Mouse (Mus musculus) midbrain, embryonic 10.5 days (tissue): ENCODE measurements at regions not wholly inside any gene's neighbourhood (a gene's known extent, or its start where the extent isn't known, plus 50 kb on each side); places are given as distances from the start of the nearest gene placed in this dataset.

Experiments
- DNase-seq: peaks from one replicate; pipeline ENCODE4 v3.0.0-alpha.2; 2017; ENCODE audit warnings: low spot score
- H3K27ac ChIP-seq: fragments of 300-500 bp; sonication (generic); replicated peaks from 2 replicates; pipeline ENCODE4 v1.5.1; 2016; ENCODE audit warnings: mild to moderate bottlenecking
- H3K27me3 ChIP-seq: fragments of 300-500 bp; sonication (generic); 2 replicates; pipeline ENCODE4 v1.6.1; 2016; ENCODE audit warnings: low read depth, mild to moderate bottlenecking; ENCODE audit not compliant: poor library complexity, severe bottlenecking
- H3K36me3 ChIP-seq: fragments of 300-500 bp; sonication (generic); 2 replicates; pipeline ENCODE4 v1.6.1; 2016; ENCODE audit warnings: mild to moderate bottlenecking, moderate library complexity
- H3K4me1 ChIP-seq: fragments of 300-500 bp; sonication (generic); 2 replicates; pipeline ENCODE4 v1.6.1; 2016
- H3K4me3 ChIP-seq: fragments of 300-500 bp; sonication (generic); 2 replicates; pipeline ENCODE4 v1.5.1; 2016; ENCODE audit warnings: mild to moderate bottlenecking, moderate library complexity
- H3K9me3 ChIP-seq: fragments of 300-500 bp; sonication (generic); replicated peaks from 2 replicates; pipeline ENCODE4 v1.6.1; 2016; ENCODE audit warnings: mild to moderate bottlenecking
- WGBS: fragments of 180-500 bp; shearing (Covaris S2); methylation state at CpG from one replicate; pipeline ENCODE4 v1.1.7; 2016; 5-methylcytosine and 5-hydroxymethylcytosine counted together

GRCm38 (mm10) chr5:119580395-119580794 lies 90.1 kb upstream of the Tbx3 start:
- Histone ChIP-seq H3K4me1 (no peaks in the 10 kb centered on the region), H3K27ac (no peak overlapping the region), H3K4me3 (no peak overlapping the region), H3K27me3 (no peaks in the 10 kb centered on the region), H3K36me3 (no peaks in the 10 kb centered on the region), H3K9me3 (no peaks in the 10 kb centered on the region)
- no peak for DNase-seq
- 83% methylated on average over 6 of the region's 6 CpGs for WGBS

DNA sequence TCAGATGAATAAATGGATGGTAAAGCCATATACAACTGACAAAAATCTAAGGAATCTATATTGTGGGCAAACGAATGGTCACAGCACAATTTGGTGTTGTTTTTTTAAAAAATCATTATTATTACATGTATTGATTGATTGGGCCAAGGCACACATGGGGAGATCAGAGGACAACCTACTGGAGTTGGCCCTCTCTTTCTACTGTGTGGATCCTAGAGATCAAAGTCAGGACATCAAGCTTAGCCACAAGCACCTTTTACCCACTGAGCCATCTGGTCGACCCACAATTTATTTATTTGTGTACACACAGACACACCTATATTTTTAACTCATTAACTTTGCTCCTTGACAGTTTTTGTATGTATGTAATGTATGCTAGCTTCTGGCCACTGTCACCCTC lies 89.7 kb upstream of the Tbx3 start:
- no peaks in the 10 kb centered on the region for H3K9me3 ChIP-seq
- no peaks in the 10 kb centered on the region for H3K27me3 ChIP-seq
- H3K4me3 ChIP-seq: no peak overlapping the region
- DNase-seq: no peak
- no peak overlapping the region for H3K27ac ChIP-seq
- H3K4me1 ChIP-seq: no peaks in the 10 kb centered on the region
- no peaks in the 10 kb centered on the region for H3K36me3 ChIP-seq
- 91% methylated on average over 2 of the region's 2 CpGs for WGBS

GRCm38 (mm10) chr5:119584389-119584788 lies 86.1 kb upstream of the Tbx3 start:
- no peak overlapping the region for H3K4me3 ChIP-seq
- no peaks in the 10 kb centered on the region for H3K9me3 ChIP-seq
- H3K36me3 ChIP-seq: no peaks in the 10 kb centered on the region
- peaks cover 7% of the 10 kb centered on the region for H3K4me1 ChIP-seq
- H3K27me3 ChIP-seq: 0 out of 2 replicates have a peak, but pooled peaks cover 4% of the 10 kb centered on the region
- WGBS: 79% methylated on average over 2 of the region's 2 CpGs
- DNase-seq: no peak
- no peak overlapping the region for H3K27ac ChIP-seq

DNA sequence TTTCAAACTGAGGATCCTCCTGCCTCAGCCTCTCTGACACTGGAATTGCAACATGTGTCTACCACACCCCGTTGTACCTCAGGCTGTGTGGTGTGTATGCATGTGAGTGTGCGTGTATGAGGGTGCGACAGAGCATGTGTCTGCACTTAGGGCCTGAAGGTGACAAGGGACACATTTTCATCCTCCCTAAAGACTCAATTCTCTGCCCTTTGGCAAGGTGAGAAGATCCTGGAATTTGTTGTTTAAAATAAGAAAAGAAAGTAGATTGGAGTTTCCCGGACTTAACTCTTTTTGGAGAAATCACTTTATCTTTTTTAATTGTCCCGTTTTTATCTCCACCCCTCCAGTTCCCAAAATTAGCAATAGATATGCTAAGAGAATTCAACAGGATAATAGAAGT lies 85.6 kb upstream of the Tbx3 start:
- H3K4me3 ChIP-seq: no peak overlapping the region
- DNase-seq: no peak
- H3K27me3 ChIP-seq: 0 out of 2 replicates have a peak, but pooled peaks cover 4% of the 10 kb centered on the region
- no peak overlapping the region for H3K27ac ChIP-seq
- H3K36me3 ChIP-seq: no peaks in the 10 kb centered on the region
- WGBS: 91% methylated on average over 5 of the region's 5 CpGs
- no peaks in the 10 kb centered on the region for H3K9me3 ChIP-seq
- peaks cover 7% of the 10 kb centered on the region for H3K4me1 ChIP-seq

DNA sequence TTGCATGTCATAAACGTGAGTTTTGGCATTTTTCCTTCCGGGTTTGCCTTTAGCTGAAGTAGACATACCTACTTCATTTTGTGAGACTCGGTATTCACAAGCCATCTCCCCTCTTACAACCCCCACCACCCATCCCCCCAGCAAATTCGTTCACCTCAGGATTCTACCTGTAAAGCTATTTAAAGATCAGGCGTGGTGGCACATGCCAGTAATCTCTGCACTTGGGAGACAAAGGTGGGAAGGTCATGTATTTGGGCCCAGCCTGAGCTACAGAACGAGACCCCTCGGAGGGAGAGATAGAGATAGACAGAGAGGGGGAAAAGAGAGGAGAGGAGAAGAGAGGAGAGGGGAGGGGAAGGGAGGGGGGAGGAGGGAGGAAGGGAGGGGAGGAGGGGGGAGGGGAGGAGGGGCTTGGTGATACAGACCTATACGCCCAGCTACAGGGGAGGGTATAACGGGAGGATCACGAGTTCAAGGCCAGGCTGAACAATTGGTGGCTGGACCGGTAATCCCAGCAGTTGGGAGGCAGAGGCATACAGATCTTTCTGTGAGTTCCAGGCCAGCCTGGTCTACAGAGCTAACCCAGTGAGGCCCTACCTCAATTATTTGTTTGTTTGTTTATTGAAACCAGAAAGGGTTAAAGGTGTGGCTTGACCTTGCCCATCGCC lies 83.9 kb upstream of the Tbx3 start:
- Histone ChIP-seq H3K4me1 (peaks cover 7% of the 10 kb centered on the region), H3K9me3 (no peaks in the 10 kb centered on the region), H3K36me3 (no peaks in the 10 kb centered on the region), H3K4me3 (no peak overlapping the region), H3K27me3 (0 out of 2 replicates have a peak, but pooled peaks cover 4% of the 10 kb centered on the region), H3K27ac (no peak overlapping the region)
- no peak for DNase-seq
- 88% methylated on average over 12 of the region's 12 CpGs for WGBS

DNA sequence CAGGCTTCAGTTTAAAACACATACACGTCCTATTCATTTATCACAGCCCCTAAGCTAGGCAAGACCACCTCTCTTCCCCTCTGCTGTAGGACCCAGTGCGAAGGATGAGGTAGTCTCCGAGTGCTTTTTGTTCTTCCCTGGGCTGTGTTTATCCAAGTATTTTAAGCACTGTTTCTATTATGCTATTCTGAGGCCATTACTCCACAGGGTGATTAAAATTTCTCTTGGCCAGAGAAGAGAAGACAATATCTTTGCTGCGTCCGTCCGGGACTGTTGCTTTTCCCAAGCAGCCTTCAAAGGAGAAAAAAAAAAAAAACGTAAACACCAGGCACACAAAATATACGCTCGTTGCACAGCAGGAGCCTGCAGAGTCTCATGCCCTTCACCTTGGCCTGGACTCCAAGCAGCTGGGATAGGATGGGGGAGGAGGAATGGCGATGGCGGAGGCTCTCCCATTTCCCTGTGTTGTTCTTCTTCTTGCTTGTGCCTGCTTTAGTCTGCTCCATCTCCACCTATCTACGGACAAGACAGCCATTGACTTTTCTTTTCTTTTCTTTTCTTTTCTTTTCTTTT lies 83.1 kb upstream of the Tbx3 start:
- WGBS: 66% methylated on average over 12 of the region's 12 CpGs
- no peaks in the 10 kb centered on the region for H3K36me3 ChIP-seq
- 0 out of 2 replicates have a peak, but pooled peaks cover 4% of the 10 kb centered on the region for H3K27me3 ChIP-seq
- H3K4me3 ChIP-seq: no peak overlapping the region
- H3K4me1 ChIP-seq: peaks cover 7% of the 10 kb centered on the region
- DNase-seq: no peak
- H3K27ac ChIP-seq: no peak overlapping the region
- H3K9me3 ChIP-seq: no peaks in the 10 kb centered on the region

- H3K27me3 ChIP-seq: 0 out of 2 replicates have a peak, but pooled peaks cover 4% of the 10 kb centered on the region
- peaks cover 7% of the 10 kb centered on the region for H3K4me1 ChIP-seq
- no peaks in the 10 kb centered on the region for H3K36me3 ChIP-seq
- no peak overlapping the region for H3K4me3 ChIP-seq
- no peak for DNase-seq
- WGBS: 28% methylated on average over 9 of the region's 9 CpGs
- no peaks in the 10 kb centered on the region for H3K9me3 ChIP-seq
- H3K27ac ChIP-seq: no peak overlapping the region
These were observed 81.9 kb upstream of the Tbx3 start for GRCm38 (mm10) chr5:119588340-119589272.

- H3K4me1 ChIP-seq: peaks cover 7% of the 10 kb centered on the region
- no peak for DNase-seq
- H3K27me3 ChIP-seq: peaks cover 7% of the 10 kb centered on the region; the same call in 1 of the 2 replicates
- 85% methylated on average over 5 of the region's 5 CpGs for WGBS
- H3K27ac ChIP-seq: no peak overlapping the region
- H3K9me3 ChIP-seq: no peaks in the 10 kb centered on the region
- H3K4me3 ChIP-seq: no peak overlapping the region
- H3K36me3 ChIP-seq: no peaks in the 10 kb centered on the region
These were observed 79.2 kb upstream of the Tbx3 start for GRCm38 (mm10) chr5:119591271-119591670.

DNA sequence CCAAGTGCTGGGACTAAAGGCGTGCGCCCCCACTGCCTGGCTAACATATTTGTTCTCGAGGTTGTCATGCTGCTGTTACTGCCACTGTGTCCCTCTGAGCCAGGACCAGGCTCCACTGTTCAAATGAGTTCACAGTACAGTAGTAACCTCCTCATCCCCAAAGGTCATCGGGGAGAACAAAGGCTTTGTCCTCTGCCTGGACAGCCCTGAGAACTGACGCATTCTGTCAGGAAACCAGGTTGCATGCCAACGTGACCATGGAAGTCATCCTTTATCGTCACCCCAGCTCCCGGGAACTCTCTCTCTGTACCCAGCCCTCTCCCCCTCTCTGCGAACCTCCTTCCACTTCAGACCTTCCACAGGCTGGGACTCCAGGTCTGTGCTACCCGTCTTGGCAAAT lies 77.6 kb upstream of the Tbx3 start:
- Histone ChIP-seq H3K27ac (no peak overlapping the region), H3K4me3 (no peak overlapping the region), H3K36me3 (no peaks in the 10 kb centered on the region), H3K9me3 (no peaks in the 10 kb centered on the region), H3K4me1 (peaks cover 7% of the 10 kb centered on the region), H3K27me3 (peaks cover 7% of the 10 kb centered on the region; the same call in 1 of the 2 replicates)
- WGBS: 87% methylated on average over 10 of the region's 10 CpGs
- no peak for DNase-seq

GRCm38 (mm10) chr5:119594541-119594940 lies 75.9 kb upstream of the Tbx3 start:
- no peak overlapping the region for H3K27ac ChIP-seq
- peaks cover 3% of the 10 kb centered on the region; the same call in 1 of the 2 replicates for H3K27me3 ChIP-seq
- DNase-seq: no peak
- no peaks in the 10 kb centered on the region for H3K9me3 ChIP-seq
- no peak overlapping the region for H3K4me3 ChIP-seq
- WGBS: 81% methylated on average over 8 of the region's 8 CpGs
- no peaks in the 10 kb centered on the region for H3K4me1 ChIP-seq
- H3K36me3 ChIP-seq: no peaks in the 10 kb centered on the region

GRCm38 (mm10) chr5:119596295-119596993 lies 74.0 kb upstream of the Tbx3 start:
- DNase-seq: no peak
- WGBS: 92% methylated on average over 19 of the region's 19 CpGs
- Histone ChIP-seq H3K27ac (no peak overlapping the region), H3K4me1 (no peaks in the 10 kb centered on the region), H3K9me3 (no peaks in the 10 kb centered on the region), H3K36me3 (no peaks in the 10 kb centered on the region), H3K27me3 (peaks cover 3% of the 10 kb centered on the region; the same call in 1 of the 2 replicates), H3K4me3 (no peak overlapping the region)

GRCm38 (mm10) chr5:119596994-119597391 lies 73.5 kb upstream of the Tbx3 start:
- Histone ChIP-seq H3K27ac (no peak overlapping the region), H3K27me3 (peaks cover 3% of the 10 kb centered on the region; the same call in 1 of the 2 replicates), H3K4me1 (no peaks in the 10 kb centered on the region), H3K9me3 (no peaks in the 10 kb centered on the region), H3K4me3 (no peak overlapping the region), H3K36me3 (no peaks in the 10 kb centered on the region)
- 89% methylated on average over 7 of the region's 8 CpGs for WGBS
- no peak for DNase-seq
